Mouse (Mus musculus): ENCODE measurements at regions not wholly inside any gene's neighbourhood (a gene's known extent, or its start where the extent isn't known, plus 50 kb on each side); places are given as distances from the start of the nearest gene placed in this dataset.

- peak; percentile 34 to 55 for DNase-seq
These were observed 221.5 kb downstream of the Epha7 start for GRCm38 (mm10) chr4:29034406-29034805.

DNA sequence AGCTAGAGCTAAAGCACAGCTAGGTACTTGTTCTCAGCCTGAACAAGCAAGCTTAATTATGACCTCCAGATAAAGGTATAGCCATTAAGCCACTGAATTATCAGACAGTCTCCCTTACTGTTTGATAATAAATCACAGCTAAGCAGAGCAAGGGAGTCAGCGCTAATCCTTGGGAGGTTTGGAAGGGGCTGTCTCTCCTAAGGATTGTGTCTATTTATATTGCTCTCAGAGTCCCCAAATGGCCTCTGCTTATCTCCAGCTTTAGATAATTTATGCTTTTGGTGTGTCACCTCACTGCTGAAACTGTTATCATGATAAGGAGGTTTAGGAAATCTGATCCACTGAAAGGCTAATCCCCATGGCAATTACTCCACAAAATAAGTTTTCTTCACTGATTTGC is 227.1 kb downstream of the Epha7 start:
- DNase-seq: peak in 1 of 2 experiments; percentile 3

- DNase-seq: no peak
These were observed 256.0 kb downstream of the Epha7 start for GRCm38 (mm10) chr4:29068678-29069621.

GRCm38 (mm10) chr4:29074204-29074603 is 261.3 kb downstream of the Epha7 start:
- no peak for DNase-seq

DNA sequence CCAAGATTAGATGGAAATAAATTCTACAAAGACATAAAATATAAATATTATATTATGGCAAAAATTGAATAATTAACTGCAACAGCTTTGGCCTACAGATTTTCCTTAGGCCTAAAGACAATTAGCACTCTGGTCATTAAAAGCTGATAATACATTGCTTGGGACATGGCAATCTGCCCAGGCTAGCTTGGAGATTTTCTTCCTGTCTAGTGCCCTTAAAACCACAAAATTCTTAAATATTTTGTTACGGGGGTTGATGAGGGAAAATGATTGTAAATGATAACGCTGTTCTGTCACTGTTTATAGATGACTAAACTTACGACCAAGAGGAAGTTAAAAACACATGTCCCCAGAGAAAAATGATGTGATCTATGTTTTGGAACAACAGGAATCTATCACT is 261.9 kb downstream of the Epha7 start:
- DNase-seq: no peak

- no peak for DNase-seq
These were observed 263.8 kb downstream of the Epha7 start for GRCm38 (mm10) chr4:29076683-29077082.

DNA sequence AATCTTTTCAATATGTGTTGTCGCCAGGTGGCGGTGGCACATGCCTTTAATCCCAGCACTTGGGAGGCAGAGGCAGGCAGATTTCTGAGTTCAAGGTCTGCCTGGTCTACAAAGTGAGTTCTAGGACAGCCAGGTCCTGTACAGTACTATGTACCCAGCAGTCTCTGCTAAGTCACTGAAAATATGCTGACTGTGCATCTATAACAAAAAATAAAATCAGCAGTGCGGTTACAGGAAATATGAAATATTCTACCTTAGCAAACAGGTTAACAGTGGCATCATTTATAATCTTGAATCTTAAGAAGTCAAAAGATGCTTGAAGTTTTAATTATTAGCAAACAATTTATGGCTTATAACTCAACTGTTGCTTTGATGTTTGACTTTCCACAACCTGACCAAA is 265.5 kb downstream of the Epha7 start:
- DNase-seq: no peak

GRCm38 (mm10) chr4:29083545-29084290 is 270.8 kb downstream of the Epha7 start:
- DNase-seq: no peak

GRCm38 (mm10) chr4:29090949-29091348 is 278.0 kb downstream of the Epha7 start:
- DNase-seq: no peak

- DNase-seq: no peak
These were observed 278.7 kb downstream of the Epha7 start for GRCm38 (mm10) chr4:29091495-29092211.

DNA sequence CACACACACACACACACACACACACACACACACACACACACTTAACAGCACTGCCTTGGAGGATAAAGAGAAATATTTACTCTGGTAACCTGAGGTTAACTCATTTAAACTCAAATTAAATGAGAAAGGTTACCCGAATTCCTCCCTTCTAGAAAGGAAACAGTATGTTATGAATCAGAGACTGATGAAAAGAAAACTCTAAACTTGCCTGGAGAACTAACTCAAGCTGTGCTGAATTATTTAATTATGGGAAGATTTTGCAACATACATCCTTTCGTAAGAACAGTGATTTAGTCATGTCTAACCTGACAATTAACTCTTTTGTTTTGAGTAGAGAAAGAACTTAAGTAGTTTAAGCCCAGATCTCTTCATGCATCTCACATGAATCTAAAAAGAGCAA is 289.4 kb downstream of the Epha7 start:
- no peak for DNase-seq

DNA sequence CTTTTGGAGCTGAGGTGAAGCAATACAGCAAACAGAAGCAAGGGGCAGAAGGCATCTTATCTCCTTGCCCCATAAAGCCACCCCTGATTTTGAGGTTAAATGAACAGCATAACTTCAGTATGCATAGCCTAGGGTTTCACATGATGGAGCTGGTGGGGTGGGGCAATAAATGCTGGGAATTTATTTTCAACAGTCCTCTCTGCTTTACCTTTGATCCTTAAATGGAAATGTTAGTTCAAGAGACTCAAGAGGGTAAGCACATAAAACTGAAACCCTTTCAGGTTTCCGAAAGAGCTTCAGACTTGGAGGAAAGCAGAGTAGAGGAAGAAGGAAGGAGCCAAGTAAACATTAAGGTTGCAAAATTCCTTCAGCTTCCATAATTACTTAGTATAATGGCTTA is 290.5 kb downstream of the Epha7 start:
- DNase-seq: no peak

- no peak for DNase-seq
These were observed 299.6 kb downstream of the Epha7 start for GRCm38 (mm10) chr4:29112552-29112951.

DNA sequence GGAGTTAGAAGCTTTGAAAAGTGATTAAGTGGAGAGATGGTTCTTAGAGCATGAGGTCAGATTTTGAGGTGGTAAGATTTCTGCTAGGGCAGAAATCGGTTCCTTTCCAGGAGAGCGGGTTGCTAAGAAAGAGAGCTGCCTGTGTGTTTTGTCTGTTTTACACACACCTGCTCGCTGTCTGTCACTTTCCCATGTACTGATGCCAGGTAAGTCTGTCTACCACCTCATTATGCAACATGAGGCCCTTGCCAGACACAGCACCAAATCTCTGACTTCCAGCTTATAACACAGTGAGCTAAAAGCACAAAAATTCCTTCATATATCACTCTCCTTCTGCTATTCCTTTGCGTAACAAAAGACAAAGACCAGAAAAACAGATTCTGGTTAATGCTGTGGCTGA is 304.1 kb downstream of the Epha7 start:
- peak; percentile 17 to 32 for DNase-seq

DNA sequence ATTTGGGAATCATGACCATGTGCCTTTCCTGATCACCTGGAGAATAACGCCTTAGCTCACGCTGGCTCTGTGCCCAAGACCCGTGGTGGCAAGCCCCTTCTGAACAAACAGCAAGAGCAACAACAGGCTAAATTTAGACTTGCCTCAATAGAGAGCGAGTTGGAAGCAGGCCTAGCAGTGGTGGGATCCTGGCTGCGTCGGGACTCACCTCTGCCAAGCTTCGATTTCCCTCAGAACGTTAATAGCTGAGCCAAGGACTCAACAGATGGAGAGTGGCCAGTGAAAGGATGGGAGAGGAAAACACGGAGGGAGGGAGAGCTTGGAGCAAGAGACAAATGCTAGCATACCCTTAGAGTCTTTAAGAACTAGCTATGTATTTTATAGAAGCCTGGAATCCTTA is 305.0 kb downstream of the Epha7 start:
- DNase-seq: peak; percentile 96 to 97

DNA sequence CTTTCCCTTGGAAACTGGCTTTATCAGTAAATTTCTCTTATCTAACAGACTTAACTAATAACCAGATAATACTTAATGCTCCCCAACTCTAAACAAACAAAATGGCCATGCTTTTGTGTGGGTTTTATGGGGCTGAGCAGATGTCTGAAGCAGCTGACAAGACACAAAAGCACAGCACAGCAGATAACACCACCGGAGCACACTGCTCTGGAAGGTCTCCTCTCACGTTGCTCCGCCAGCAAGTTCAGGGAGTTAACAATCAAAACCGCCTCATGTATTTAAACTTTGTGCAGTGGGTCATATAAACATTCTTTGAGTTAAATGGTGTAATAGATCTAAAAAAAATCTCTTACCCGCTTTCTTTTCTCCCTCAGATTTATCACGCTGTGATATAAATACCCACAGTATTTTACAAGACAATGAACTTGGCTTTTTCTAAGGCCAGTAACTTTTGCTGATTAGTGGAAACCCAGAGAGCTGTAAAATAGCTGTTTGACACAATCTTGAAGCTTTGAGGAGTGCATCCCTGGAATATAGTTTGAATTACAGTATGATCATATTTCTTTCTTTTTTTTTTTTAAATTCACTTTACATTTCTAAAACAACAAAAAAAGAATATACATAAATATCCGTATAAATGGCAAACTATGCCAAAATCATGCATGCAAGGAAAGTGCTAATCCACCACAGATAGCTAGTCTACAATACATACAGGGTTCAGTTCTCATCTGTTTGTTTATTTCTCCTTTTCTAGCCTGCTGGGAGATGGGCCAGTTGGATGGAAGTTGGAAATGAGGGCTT is 305.9 kb downstream of the Epha7 start:
- peak in 1 of 2 experiments; percentile 6 for DNase-seq

DNA sequence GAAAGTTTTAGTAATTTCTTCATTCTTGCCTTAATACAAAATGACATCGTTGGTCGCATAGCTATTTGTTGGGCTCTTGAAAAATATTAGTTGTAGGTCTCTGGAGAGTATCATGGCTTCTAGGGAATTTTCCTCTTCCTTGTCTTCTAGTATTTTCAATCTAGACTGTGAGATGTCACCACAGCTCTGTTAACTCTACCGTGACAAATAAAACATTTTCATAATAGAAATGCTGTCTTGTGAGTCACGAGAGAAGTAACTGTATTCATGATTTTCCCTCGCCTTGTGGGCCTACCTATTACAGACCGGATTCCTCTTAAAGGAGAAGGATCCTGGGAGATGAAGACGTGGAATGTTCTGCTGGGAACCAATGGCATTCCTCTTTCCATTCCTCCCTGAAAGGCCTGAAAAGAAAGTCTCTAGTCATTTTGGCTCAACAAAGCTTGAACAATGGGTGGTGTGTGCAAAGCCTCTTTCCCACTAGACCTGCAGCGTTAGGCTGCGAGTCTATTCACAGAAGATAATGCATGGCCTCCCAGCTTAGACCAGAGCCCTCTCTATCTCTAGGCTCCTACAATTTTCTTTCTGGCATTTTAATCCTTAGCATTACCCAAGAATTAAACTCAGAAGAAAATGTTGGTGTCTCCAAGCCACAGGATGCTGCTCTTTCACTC is 306.7 kb downstream of the Epha7 start:
- no peak for DNase-seq

DNA sequence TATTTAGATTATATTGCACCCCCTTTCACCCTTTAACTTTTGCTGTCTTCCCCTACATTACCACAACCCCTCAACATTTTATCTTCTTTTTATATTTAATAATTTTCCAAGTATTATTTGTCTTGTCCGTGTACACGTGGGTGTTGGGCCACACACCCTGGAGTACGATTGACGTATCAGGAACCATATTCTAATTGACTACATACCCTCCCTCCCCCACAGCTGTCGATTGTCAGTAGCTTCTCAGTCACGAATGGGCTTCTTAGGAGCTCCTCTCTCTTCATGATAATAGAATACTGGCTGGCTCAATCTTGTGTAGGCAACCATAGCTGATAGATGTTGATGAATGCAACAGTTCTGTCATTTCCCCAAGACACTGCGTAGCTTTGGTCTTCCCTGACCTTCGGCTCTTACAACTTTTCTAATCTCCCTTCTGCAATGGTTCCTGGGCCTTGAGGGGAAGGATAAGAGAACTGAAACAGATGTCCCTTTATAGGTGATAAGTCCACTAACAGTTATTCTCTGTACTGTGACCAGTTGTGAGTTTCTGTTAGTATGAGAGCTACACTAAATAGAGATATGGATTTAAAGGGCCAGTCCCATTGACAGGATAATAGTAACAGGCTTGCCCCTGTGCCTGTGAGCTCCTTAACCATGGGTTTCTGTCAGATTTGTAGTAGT is 310.9 kb downstream of the Epha7 start:
- no peak for DNase-seq

- DNase-seq: no peak
These were observed 317.6 kb downstream of the Epha7 start for GRCm38 (mm10) chr4:29130485-29130884.

DNA sequence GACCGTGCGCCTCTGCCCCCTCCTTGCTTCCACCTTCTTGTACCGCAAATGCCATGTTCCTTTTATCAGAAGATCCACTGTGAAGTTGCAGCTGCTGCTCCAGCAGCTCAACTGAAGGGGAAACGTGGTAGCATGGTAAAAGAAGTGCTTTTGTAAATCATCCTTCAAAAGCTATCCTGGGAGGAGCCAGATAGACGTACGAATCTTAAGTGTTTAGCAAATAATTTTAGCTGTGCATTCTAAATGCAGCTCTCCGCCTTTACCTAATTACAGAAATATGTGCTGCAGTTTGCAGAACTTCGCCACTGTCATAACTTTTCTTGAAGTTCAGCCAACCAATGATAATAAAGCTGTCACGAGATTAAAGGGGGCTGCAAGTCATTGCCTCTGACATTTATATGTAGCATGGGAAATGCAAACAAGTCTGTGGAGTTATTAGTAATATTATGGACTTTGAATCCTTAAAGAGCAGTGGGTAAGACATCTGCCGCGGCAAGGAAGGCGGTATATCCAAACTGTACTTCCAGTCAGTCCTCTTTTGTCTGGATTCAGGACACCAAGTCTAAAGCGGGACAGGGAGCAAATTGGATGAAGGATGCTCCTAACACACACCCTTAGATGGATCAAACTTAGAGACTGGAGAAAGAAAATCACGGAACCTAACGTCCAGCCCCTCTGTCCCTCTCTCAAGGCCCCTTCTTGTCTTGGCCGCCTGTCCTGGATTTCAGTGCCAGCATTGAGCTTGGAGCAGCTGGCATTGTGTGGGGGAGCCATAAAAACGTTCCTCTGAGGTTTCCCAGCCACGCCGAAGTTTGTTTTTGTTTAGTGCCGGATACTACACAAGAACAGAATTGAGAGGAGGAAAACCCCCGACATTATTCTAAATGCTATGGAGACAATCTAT is 320.7 kb downstream of the Epha7 start:
- peak; percentile 71 to 78 for DNase-seq
